Mouse (Mus musculus): ENCODE measurements around the gene Msantd2.
A peak's percentile ranks its signal among the peaks of the same experiment; 100 is the strongest.

The Msantd2 gene

GRCm38 (mm10) chr9:37504348-37504747 is 15.2 kb downstream of the Msantd2 start:
- no peak for DNase-seq (ENCODE audit: low spot score)

- DNase-seq (ENCODE audit: low spot score) = no peak
These were observed 16.9 kb downstream of the Msantd2 start for GRCm38 (mm10) chr9:37506023-37506422.

- no peak for DNase-seq (ENCODE audit: low spot score)
These were observed 23.0 kb downstream of the Msantd2 start for GRCm38 (mm10) chr9:37512097-37512496.

- no peak for DNase-seq (ENCODE audit: low spot score)
These were observed 25.3 kb downstream of the Msantd2 start for GRCm38 (mm10) chr9:37514456-37514855.

- no peak for DNase-seq (ENCODE audit: low spot score)
These were observed 28.3 kb downstream of the Msantd2 start for GRCm38 (mm10) chr9:37517467-37517866.

GRCm38 (mm10) chr9:37518991-37519390 is 29.9 kb downstream of the Msantd2 start:
- no peak for DNase-seq (ENCODE audit: low spot score)

GRCm38 (mm10) chr9:37519995-37520394 is 30.9 kb downstream of the Msantd2 start:
- no peak for DNase-seq (ENCODE audit: low spot score)

- DNase-seq (ENCODE audit: low spot score) = no peak
These were observed 36.3 kb downstream of the Msantd2 start for GRCm38 (mm10) chr9:37525461-37525860.

GRCm38 (mm10) chr9:37526443-37527395 is 37.6 kb downstream of the Msantd2 start:
- DNase-seq (ENCODE audit: low spot score) = no peak

- DNase-seq (ENCODE audit: low spot score) = peak; percentile 62
These were observed 38.5 kb downstream of the Msantd2 start, which contains the start of gene Esam for GRCm38 (mm10) chr9:37527396-37528224. Gene Esam, plus strand, starts transcription at chr9:37528078.

- DNase-seq (ENCODE audit: low spot score) = no peak
These were observed 39.3 kb downstream of the Msantd2 start for GRCm38 (mm10) chr9:37528225-37528970.

- peak; percentile 22 for DNase-seq (ENCODE audit: low spot score)
These were observed 41.1 kb downstream of the Msantd2 start for GRCm38 (mm10) chr9:37530031-37530887.

GRCm38 (mm10) chr9:37530888-37531705 is 42.0 kb downstream of the Msantd2 start:
- DNase-seq (ENCODE audit: low spot score) = peak; percentile 66

GRCm38 (mm10) chr9:37536851-37537250 is 47.7 kb downstream of the Msantd2 start:
- DNase-seq (ENCODE audit: low spot score) = no peak

- no peak for DNase-seq (ENCODE audit: low spot score)
These were observed 48.6 kb downstream of the Msantd2 start for GRCm38 (mm10) chr9:37537658-37538250.

GRCm38 (mm10) chr9:37539170-37540025 is 50.3 kb downstream of the Msantd2 start, which contains the start of gene Vsig2:
Gene Vsig2, plus strand, starts transcription at chr9:37539255.
- peak; percentile 21 for DNase-seq (ENCODE audit: low spot score)

GRCm38 (mm10) chr9:37540226-37540625 is 51.1 kb downstream of the Msantd2 start:
- no peak for DNase-seq (ENCODE audit: low spot score)

GRCm38 (mm10) chr9:37540701-37541575 is 51.8 kb downstream of the Msantd2 start:
- no peak for DNase-seq (ENCODE audit: low spot score)
